Mouse (Mus musculus) limb, embryonic 10.5 days (tissue): ENCODE results near the gene Grb7. TPM values are rescaled to one million over a fixed set of nuclear protein-coding genes. Genes with fewer than 3 reads are reported as not detected.

Experiments
- DNase-seq: peaks from one replicate; pipeline ENCODE4 v3.0.0-alpha.2; 2017; ENCODE audit warnings: low spot score
- H3K27ac ChIP-seq: fragments of 300-500 bp; sonication (generic); 2 replicates; pipeline ENCODE4 v1.5.1; 2016; ENCODE audit warnings: mild to moderate bottlenecking
- H3K27me3 ChIP-seq: fragments of 300-500 bp; sonication (generic); 2 replicates; pipeline ENCODE4 v1.6.1; 2016; ENCODE audit warnings: low read depth, mild to moderate bottlenecking; ENCODE audit not compliant: poor library complexity, severe bottlenecking
- H3K36me3 ChIP-seq: fragments of 300-500 bp; sonication (generic); 2 replicates; pipeline ENCODE4 v1.6.1; 2016; ENCODE audit warnings: mild to moderate bottlenecking, moderate library complexity
- H3K4me1 ChIP-seq: fragments of 300-500 bp; sonication (generic); 2 replicates; pipeline ENCODE4 v1.6.1; 2016
- H3K4me3 ChIP-seq: fragments of 300-500 bp; sonication (generic); 2 replicates; pipeline ENCODE4 v1.5.1; 2016; ENCODE audit warnings: mild to moderate bottlenecking, moderate library complexity
- H3K9me3 ChIP-seq: fragments of 300-500 bp; sonication (generic); replicated peaks from 2 replicates; pipeline ENCODE4 v1.6.1; 2016; ENCODE audit warnings: mild to moderate bottlenecking
- WGBS: fragments of 180-500 bp; shearing (Covaris S2); methylation state at CpG from one replicate; pipeline ENCODE4 v1.1.7; 2016; 5-methylcytosine and 5-hydroxymethylcytosine counted together
- polyA plus RNA-seq: library from polyadenylated mRNA; unstranded; fragments of >200 nt; fragmentation: Nextera tagmentation; extraction: Ambion mirVana; gene quantifications from 2 replicates; pipeline ENCODE4 v1.2.1, GENCODE M21; 2016

Grb7 gene
- polyA plus RNA-seq, 1 experiment from 2014 or later = 6.4 TPM

GRCm38 (mm10) chr11:98418939-98419547 lies 27.2 kb upstream of the Grb7 start:
- no peak for DNase-seq
- no peaks in the 10 kb centered on the region for H3K9me3 ChIP-seq
- peaks cover 10% of the 10 kb centered on the region; the same call in 1 of the 2 replicates for H3K27me3 ChIP-seq
- peaks cover 19% of the 10 kb centered on the region for H3K4me1 ChIP-seq
- H3K4me3 ChIP-seq = no peak overlapping the region
- peaks cover 51% of the 10 kb centered on the region for H3K36me3 ChIP-seq
- H3K27ac ChIP-seq = no peak overlapping the region
- whole genome bisulfite sequencing = 83% methylated on average over 10 of the region's 10 CpGs

DNA sequence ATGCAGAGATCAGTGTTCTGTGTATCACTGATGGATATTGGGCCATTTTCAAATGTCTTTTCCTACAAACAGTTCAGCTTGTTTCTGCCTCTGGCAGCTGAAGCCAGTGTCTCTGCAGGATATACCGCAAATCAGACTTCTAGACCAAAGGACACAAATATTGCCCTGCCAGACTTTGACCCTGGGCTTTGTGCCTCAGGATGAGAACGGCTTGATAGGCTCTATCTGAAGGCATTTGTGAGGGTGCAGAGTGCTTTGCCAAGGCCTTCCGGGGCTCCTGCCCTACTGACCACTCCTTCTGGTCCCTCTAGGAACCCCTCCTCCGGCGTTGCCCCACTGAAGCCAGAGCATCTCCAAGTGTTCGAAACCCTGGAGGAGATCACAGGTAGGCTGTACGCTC lies 19.6 kb upstream of the Grb7 start:
- H3K27ac ChIP-seq = no peak overlapping the region
- no peaks in the 10 kb centered on the region for H3K27me3 ChIP-seq
- H3K36me3 ChIP-seq = peaks cover 96% of the 10 kb centered on the region
- DNase-seq = no peak
- H3K4me1 ChIP-seq = no peaks in the 10 kb centered on the region
- H3K9me3 ChIP-seq = no peaks in the 10 kb centered on the region
- 93% methylated on average over 7 of the region's 7 CpGs for WGBS
- no peak overlapping the region for H3K4me3 ChIP-seq

DNA sequence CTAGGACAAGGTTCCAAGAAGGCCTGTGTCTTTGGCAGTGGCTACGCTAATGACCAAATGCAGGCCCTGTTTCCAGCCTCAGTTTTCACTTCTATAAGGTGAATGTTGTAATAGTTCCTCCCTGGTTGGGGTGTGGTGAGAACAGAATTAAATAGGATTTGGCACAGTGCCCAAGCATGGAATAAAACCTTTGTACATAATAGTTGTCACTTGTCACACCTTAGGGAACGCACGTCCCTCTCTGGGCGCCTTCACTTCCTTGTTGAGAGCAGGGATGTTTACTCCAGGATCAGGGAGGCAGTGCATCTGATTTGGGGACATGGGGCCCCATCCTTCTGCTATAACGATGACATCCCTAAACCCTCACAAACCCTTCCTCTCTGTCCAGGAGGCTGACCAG lies 17.8 kb upstream of the Grb7 start:
- Histone ChIP-seq H3K27me3 (no peaks in the 10 kb centered on the region), H3K4me3 (no peak overlapping the region), H3K36me3 (peaks cover 95% of the 10 kb centered on the region), H3K4me1 (0 out of 2 replicates have a peak, but pooled peaks cover 4% of the 10 kb centered on the region), H3K9me3 (no peaks in the 10 kb centered on the region), H3K27ac (no peak overlapping the region)
- no peak for DNase-seq
- WGBS = 90% methylated on average over 5 of the region's 5 CpGs

- 88% methylated on average over 9 of the region's 9 CpGs for WGBS
- Histone ChIP-seq H3K27me3 (no peaks in the 10 kb centered on the region), H3K4me1 (0 out of 2 replicates have a peak, but pooled peaks cover 4% of the 10 kb centered on the region), H3K4me3 (no peak overlapping the region), H3K9me3 (no peaks in the 10 kb centered on the region), H3K36me3 (peaks cover 99% of the 10 kb centered on the region), H3K27ac (no peak overlapping the region)
- no peak for DNase-seq
Observed at GRCm38 (mm10) chr11:98431743-98432502, 14.3 kb upstream of the Grb7 start.

DNA sequence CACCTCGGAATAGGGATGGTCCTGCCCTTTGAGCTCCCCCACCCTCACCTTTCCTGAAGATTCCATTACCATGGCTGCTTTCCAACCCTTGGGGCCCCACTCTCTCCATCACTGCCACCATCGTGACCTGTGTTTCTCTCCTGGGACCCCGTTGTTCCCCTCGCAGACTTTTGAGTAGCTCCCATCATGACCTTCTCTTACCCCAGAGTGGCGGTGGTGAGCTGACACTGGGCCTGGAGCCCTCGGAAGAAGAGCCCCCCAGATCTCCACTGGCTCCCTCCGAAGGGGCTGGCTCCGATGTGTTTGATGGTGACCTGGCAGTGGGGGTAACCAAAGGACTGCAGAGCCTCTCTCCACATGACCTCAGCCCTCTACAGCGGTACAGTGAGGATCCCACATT lies 10.5 kb upstream of the Grb7 start:
- H3K27ac ChIP-seq = no peak overlapping the region
- no peak overlapping the region for H3K4me3 ChIP-seq
- 94% methylated on average over 9 of the region's 9 CpGs for WGBS
- no peak for DNase-seq
- H3K4me1 ChIP-seq = peaks cover 12% of the 10 kb centered on the region
- peaks cover 66% of the 10 kb centered on the region for H3K36me3 ChIP-seq
- H3K27me3 ChIP-seq = no peaks in the 10 kb centered on the region
- H3K9me3 ChIP-seq = no peaks in the 10 kb centered on the region

DNA sequence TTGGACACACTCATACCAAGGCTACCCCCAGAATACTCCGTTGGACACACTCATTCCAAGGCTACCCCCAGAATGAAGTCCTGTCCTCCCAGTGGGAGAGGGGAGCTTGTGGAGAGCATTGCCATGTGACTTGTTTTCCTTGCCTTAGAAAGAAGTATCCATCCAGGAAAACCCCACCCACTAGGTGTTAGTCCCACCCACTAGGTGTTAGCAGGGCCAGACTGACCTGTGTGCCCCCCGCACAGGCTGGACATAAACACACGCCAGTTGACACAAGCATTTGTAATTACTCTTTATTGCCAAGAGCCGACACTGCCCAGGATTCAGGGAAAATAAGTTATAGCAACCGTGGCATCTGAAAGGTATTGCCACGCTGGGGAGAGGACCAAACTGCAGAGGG lies 8.8 kb upstream of the Grb7 start:
- WGBS = 83% methylated on average over 6 of the region's 6 CpGs
- no peak for DNase-seq
- Histone ChIP-seq H3K36me3 (peaks cover 49% of the 10 kb centered on the region), H3K4me1 (peaks cover 12% of the 10 kb centered on the region), H3K4me3 (no peak overlapping the region), H3K27ac (no peak overlapping the region), H3K27me3 (no peaks in the 10 kb centered on the region), H3K9me3 (no peaks in the 10 kb centered on the region)

GRCm38 (mm10) chr11:98438331-98439158 lies 7.6 kb upstream of the Grb7 start, which contains the start of gene Mien1:
Gene Mien1 (minus strand): TSS chr11:98438991.
- Histone ChIP-seq H3K4me3 (peak within 1 kb of the TSS; percentile 71), H3K27me3 (no peaks in the 10 kb centered on the region), H3K27ac (peak within 1 kb of the TSS; percentile 80), H3K4me1 (peaks cover 8% of the 10 kb centered on the region), H3K36me3 (peaks cover 39% of the 10 kb centered on the region), H3K9me3 (no peaks in the 10 kb centered on the region)
- peak; percentile 100 for DNase-seq
- 3% methylated on average over 43 of the region's 43 CpGs for WGBS

- 89% methylated on average over 1 of the region's 1 CpGs for WGBS
- H3K4me1 ChIP-seq = peaks cover 34% of the 10 kb centered on the region
Observed at GRCm38 (mm10) chr11:98443688-98444087, 2.5 kb upstream of the Grb7 start.

GRCm38 (mm10) chr11:98445238-98445637 lies 956 bp upstream of the Grb7 start:
- 34% methylated on average over 1 of the region's 1 CpGs for WGBS
- DNase-seq = no peak
- peaks cover 35% of the 10 kb centered on the region for H3K4me1 ChIP-seq
- 0 out of 2 replicates have a peak overlapping the region, but pooled peaks have one; percentile 3 for H3K27ac ChIP-seq
- H3K9me3 ChIP-seq = no peaks in the 10 kb centered on the region
- no peak overlapping the region for H3K4me3 ChIP-seq
- peaks cover 53% of the 10 kb centered on the region for H3K27me3 ChIP-seq
- H3K36me3 ChIP-seq = no peaks in the 10 kb centered on the region

More at GRCm38 (mm10) chr11:98443688-98444087, 2.5 kb upstream of the Grb7 start:
- no peak overlapping the region for H3K27ac ChIP-seq
- H3K36me3 ChIP-seq = no peaks in the 10 kb centered on the region
- DNase-seq = no peak
- H3K27me3 ChIP-seq = peaks cover 38% of the 10 kb centered on the region
- H3K9me3 ChIP-seq = no peaks in the 10 kb centered on the region
- no peak overlapping the region for H3K4me3 ChIP-seq

- peaks cover 35% of the 10 kb centered on the region for H3K4me1 ChIP-seq
- no peaks in the 10 kb centered on the region for H3K36me3 ChIP-seq
- H3K4me3 ChIP-seq = no peak overlapping the region
- H3K27ac ChIP-seq = 0 out of 2 replicates have a peak overlapping the region, but pooled peaks have one; percentile 3
- 45% methylated on average over 4 of the region's 4 CpGs for WGBS
- peaks cover 57% of the 10 kb centered on the region for H3K27me3 ChIP-seq
- H3K9me3 ChIP-seq = no peaks in the 10 kb centered on the region
- DNase-seq = no peak
Observed at GRCm38 (mm10) chr11:98445679-98446078, 515 bp upstream of the Grb7 start.

- H3K4me3 ChIP-seq = peak overlapping the region; percentile 27
- H3K9me3 ChIP-seq = no peaks in the 10 kb centered on the region
- WGBS = 3% methylated on average over 32 of the region's 33 CpGs
- H3K27ac ChIP-seq = peak overlapping the region; percentile 72
- no peak for DNase-seq
- peaks cover 35% of the 10 kb centered on the region for H3K4me1 ChIP-seq
- peaks cover 57% of the 10 kb centered on the region for H3K27me3 ChIP-seq
- H3K36me3 ChIP-seq = no peaks in the 10 kb centered on the region
Observed at GRCm38 (mm10) chr11:98446562-98447474, 624 bp downstream of the Grb7 start.

GRCm38 (mm10) chr11:98447475-98447834 lies 1.3 kb downstream of the Grb7 start:
- DNase-seq = no peak
- Histone ChIP-seq H3K9me3 (no peaks in the 10 kb centered on the region), H3K4me1 (peaks cover 35% of the 10 kb centered on the region), H3K36me3 (no peaks in the 10 kb centered on the region), H3K4me3 (peak overlapping the region; percentile 27), H3K27me3 (peaks cover 57% of the 10 kb centered on the region), H3K27ac (peak overlapping the region; percentile 72; the same call in 1 of the 2 replicates)
- WGBS = 9% methylated on average over 7 of the region's 7 CpGs
